Mouse (Mus musculus): ENCODE results near the gene Lypd4. TPM values are rescaled to one million over a fixed set of nuclear protein-coding genes. Genes with fewer than 3 reads are reported as not detected.

Gene Lypd4
- total and polyA plus RNA-seq, 2 experiments: not detected

GRCm38 (mm10) chr7:24904936-24905335, 35.2 kb upstream of the Lypd4 start:
- Histone ChIP-seq H3K36me3 (ENCODE audit: control insufficient read depth, insufficient read depth, low read length) (no peaks in the 10 kb centered on the region), H3K9ac (ENCODE audit: low read depth, low read length) (peak overlapping the region; percentile 87), H3K27ac (replicated peaks; ENCODE audit: insufficient read depth, low read depth, low read length) (0 out of 2 replicates have a peak overlapping the region, but pooled peaks have one; percentile 56), H3K4me1 (ENCODE audit: control insufficient read depth, insufficient read depth, low read length) (peaks cover 11% of the 10 kb centered on the region), H3K4me3 (ENCODE audit: insufficient read depth, low read depth, low read length) (peak overlapping the region; percentile 81; the same call in 1 of the 2 replicates), H3K79me2 (ENCODE audit: control insufficient read depth, insufficient read depth, low read length) (peaks cover 8% of the 10 kb centered on the region; the same call in 1 of the 2 replicates), H3K27me3 (ENCODE audit: control insufficient read depth, insufficient read depth, low read length) (no peaks in the 10 kb centered on the region)
- peak; percentile 70 for DNase-seq (ENCODE audit: extremely low read depth, low read depth, low spot score)
- TF ChIP-seq POLR2A (IDR thresholded peaks at IDR 0.05; ENCODE audit: extremely low read depth, insufficient read depth, low read length): no peak
- TF ChIP-seq CTCF (IDR thresholded peaks at IDR 0.05; ENCODE audit: low read depth, low read length): peak; percentile 76
- WGBS: 3% methylated on average over 3 of the region's 3 CpGs

GRCm38 (mm10) chr7:24904070-24904483, 34.3 kb upstream of the Lypd4 start:
- DNase-seq (ENCODE audit: extremely low read depth, low read depth, low spot score): peak; percentile 94
- Histone ChIP-seq H3K4me3 (ENCODE audit: insufficient read depth, low read depth, low read length) (peak overlapping the region; percentile 81), H3K79me2 (ENCODE audit: control insufficient read depth, insufficient read depth, low read length) (peaks cover 8% of the 10 kb centered on the region; the same call in 1 of the 2 replicates), H3K27me3 (ENCODE audit: control insufficient read depth, insufficient read depth, low read length) (no peaks in the 10 kb centered on the region), H3K4me1 (ENCODE audit: control insufficient read depth, insufficient read depth, low read length) (peaks cover 11% of the 10 kb centered on the region), H3K36me3 (ENCODE audit: control insufficient read depth, insufficient read depth, low read length) (no peaks in the 10 kb centered on the region), H3K9ac (ENCODE audit: low read depth, low read length) (peak overlapping the region; percentile 87), H3K27ac (replicated peaks; ENCODE audit: insufficient read depth, low read depth, low read length) (peak overlapping the region; percentile 56)
- TF ChIP-seq CTCF (IDR thresholded peaks at IDR 0.05; ENCODE audit: low read depth, low read length) (peak; percentile 5; the same call in 1 of the 2 replicates), POLR2A (IDR thresholded peaks at IDR 0.05; ENCODE audit: extremely low read depth, insufficient read depth, low read length) (0 out of 2 replicates have a peak, but pooled peaks have one; percentile 24)
- under 1% methylated on average over 30 of the region's 30 CpGs for WGBS

- no peaks in the 10 kb centered on the region for H3K27me3 ChIP-seq (ENCODE audit: control insufficient read depth, insufficient read depth, low read length)
- H3K79me2 ChIP-seq (ENCODE audit: control insufficient read depth, insufficient read depth, low read length): peaks cover 8% of the 10 kb centered on the region; the same call in 1 of the 2 replicates
- H3K9ac ChIP-seq (ENCODE audit: low read depth, low read length): peak overlapping the region; percentile 88
- H3K27ac ChIP-seq (replicated peaks; ENCODE audit: insufficient read depth, low read depth, low read length): peak overlapping the region; percentile 84
- H3K36me3 ChIP-seq (ENCODE audit: control insufficient read depth, insufficient read depth, low read length): no peaks in the 10 kb centered on the region
- peak overlapping the region; percentile 72 for H3K4me3 ChIP-seq (ENCODE audit: insufficient read depth, low read depth, low read length)
- no peak for TF ChIP-seq CTCF (IDR thresholded peaks at IDR 0.05; ENCODE audit: low read depth, low read length)
- TF ChIP-seq POLR2A (IDR thresholded peaks at IDR 0.05; ENCODE audit: extremely low read depth, insufficient read depth, low read length): no peak
- WGBS: 14% methylated on average over 10 of the region's 10 CpGs
- peaks cover 11% of the 10 kb centered on the region for H3K4me1 ChIP-seq (ENCODE audit: control insufficient read depth, insufficient read depth, low read length)
- peak; percentile 23 for DNase-seq (ENCODE audit: extremely low read depth, low read depth, low spot score)
Observed at GRCm38 (mm10) chr7:24903444-24903825, 33.7 kb upstream of the Lypd4 start.

GRCm38 (mm10) chr7:24902630-24903443, 33.1 kb upstream of the Lypd4 start, which contains the start of gene Arhgef1:
Gene Arhgef1 (plus strand): TSS chr7:24902912.
- Histone ChIP-seq H3K79me2 (ENCODE audit: control insufficient read depth, insufficient read depth, low read length) (peaks cover 8% of the 10 kb centered on the region; the same call in 1 of the 2 replicates), H3K4me3 (ENCODE audit: insufficient read depth, low read depth, low read length) (peak within 1 kb of the TSS; percentile 72), H3K4me1 (ENCODE audit: control insufficient read depth, insufficient read depth, low read length) (peaks cover 11% of the 10 kb centered on the region), H3K27me3 (ENCODE audit: control insufficient read depth, insufficient read depth, low read length) (no peaks in the 10 kb centered on the region), H3K9ac (ENCODE audit: low read depth, low read length) (peak within 1 kb of the TSS; percentile 88), H3K36me3 (ENCODE audit: control insufficient read depth, insufficient read depth, low read length) (no peaks in the 10 kb centered on the region), H3K27ac (replicated peaks; ENCODE audit: insufficient read depth, low read depth, low read length) (peak within 1 kb of the TSS; percentile 84)
- TF ChIP-seq POLR2A (IDR thresholded peaks at IDR 0.05; ENCODE audit: extremely low read depth, insufficient read depth, low read length): peak; percentile 40; the same call in 1 of the 2 replicates
- no peak for TF ChIP-seq CTCF (IDR thresholded peaks at IDR 0.05; ENCODE audit: low read depth, low read length)
- DNase-seq (ENCODE audit: extremely low read depth, low read depth, low spot score): peak; percentile 43
- 7% methylated on average over 56 of the region's 68 CpGs for WGBS

- peaks cover 8% of the 10 kb centered on the region; the same call in 1 of the 2 replicates for H3K79me2 ChIP-seq (ENCODE audit: control insufficient read depth, insufficient read depth, low read length)
- H3K4me1 ChIP-seq (ENCODE audit: control insufficient read depth, insufficient read depth, low read length): peaks cover 11% of the 10 kb centered on the region
- WGBS: 66% methylated on average over 2 of the region's 2 CpGs
- no peaks in the 10 kb centered on the region for H3K27me3 ChIP-seq (ENCODE audit: control insufficient read depth, insufficient read depth, low read length)
- H3K36me3 ChIP-seq (ENCODE audit: control insufficient read depth, insufficient read depth, low read length): no peaks in the 10 kb centered on the region
- H3K27ac ChIP-seq (replicated peaks; ENCODE audit: insufficient read depth, low read depth, low read length): peak overlapping the region; percentile 73
- TF ChIP-seq CTCF (IDR thresholded peaks at IDR 0.05; ENCODE audit: low read depth, low read length): no peak
- TF ChIP-seq POLR2A (IDR thresholded peaks at IDR 0.05; ENCODE audit: extremely low read depth, insufficient read depth, low read length): no peak
- peak overlapping the region; percentile 72 for H3K4me3 ChIP-seq (ENCODE audit: insufficient read depth, low read depth, low read length)
- H3K9ac ChIP-seq (ENCODE audit: low read depth, low read length): peak overlapping the region; percentile 88
- DNase-seq (ENCODE audit: extremely low read depth, low read depth, low spot score): no peak
Observed at GRCm38 (mm10) chr7:24902264-24902629, 32.5 kb upstream of the Lypd4 start.

Measured in liver, adult 2 months (tissue).